Mouse (Mus musculus) spleen, postnatal 36 days (tissue): Measurements from ENCODE around the gene Slc2a9.
A peak's percentile ranks its signal among the peaks of the same experiment; 100 is the strongest.

ENCODE experiments used
- DNase-seq, 2 experiments: peaks; one replicate each; pipeline ENCODE4 v3.0.0; 2022; ENCODE audit warnings: low spot score in 2 of 2, mixed read lengths in 1 of 2

The Slc2a9 gene

DNA sequence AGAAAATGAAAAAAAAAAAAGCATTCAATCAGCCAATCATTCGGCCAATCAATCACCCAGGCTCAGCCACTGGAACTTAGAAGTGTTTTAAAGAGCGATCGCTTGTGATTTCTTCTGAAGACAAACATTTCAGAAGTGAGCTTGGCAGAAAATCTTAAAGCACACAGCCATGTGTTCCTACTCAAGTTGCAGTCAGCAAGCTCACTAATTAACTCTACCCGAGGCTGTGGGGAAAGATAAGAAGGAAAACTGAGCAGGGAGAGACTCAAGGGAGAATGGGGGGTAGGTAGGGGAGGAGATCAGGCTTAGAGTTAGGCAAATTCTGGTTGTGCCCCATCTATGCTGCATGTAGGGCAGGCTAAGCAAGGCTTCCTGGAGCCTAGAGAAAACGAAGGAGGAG, 130.6 kb downstream of the Slc2a9 start:
- DNase-seq, result no peak

DNA sequence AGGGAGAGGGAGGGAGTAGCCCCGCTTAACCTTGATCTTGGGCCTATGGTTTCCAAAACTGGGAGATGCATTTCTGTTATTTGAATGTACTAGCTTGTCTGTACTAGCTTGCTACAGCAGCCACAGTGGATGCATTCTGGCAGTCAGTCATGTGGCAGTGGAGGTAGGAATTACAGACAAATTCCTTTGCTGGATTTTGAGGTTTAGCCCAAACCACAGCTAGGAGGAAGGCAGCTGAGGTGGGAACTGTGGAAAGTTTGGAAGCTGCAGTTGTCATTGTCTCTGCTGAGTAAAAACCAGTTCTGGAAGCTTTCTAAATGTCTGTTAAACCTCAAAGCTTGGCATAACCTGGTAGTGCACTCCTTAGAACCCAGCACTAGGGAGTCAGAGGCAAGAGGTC, 131.6 kb downstream of the Slc2a9 start:
- DNase-seq, result no peak

DNA sequence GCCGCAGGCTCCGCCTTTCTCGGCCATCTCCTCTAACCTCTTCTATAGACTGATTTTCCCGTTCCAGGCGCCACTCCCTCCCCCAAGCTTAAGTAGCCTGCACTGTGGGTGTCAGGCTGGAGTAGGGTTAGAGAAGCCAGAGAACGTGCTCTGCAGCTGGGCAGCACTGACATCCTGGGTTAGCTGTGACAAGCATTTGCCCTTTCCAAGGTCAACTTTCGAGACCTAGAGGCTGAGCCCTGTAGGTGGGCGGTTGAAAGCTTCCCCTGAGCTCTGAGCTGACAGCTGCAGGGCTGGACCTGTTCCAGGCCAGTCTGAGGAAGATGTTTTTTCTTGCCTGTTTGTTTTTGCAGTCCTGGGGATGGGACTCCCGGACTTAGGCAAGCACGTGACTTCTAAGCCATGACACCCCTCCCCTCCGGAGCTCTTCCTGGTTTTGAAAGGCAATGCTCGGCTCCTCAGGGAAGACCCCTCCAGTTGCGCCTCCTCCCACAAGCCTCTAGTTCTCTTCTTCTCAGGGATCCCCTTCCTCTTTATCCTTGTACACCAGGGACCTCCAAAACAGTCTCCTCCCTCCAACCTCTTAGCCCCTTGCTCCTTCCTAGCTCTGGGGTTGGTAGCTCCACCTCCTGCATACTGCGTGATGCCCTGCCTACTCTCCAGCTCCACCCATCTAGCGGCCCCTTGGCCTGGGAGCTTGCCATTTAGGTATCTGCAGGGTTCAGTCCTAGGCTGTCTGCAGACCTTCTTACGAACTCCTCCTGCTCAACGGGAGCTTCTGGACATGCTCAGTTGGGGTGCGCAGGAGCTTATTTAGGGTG, 136.1 kb downstream of the Slc2a9 start:
- DNase-seq, result no peak

DNA sequence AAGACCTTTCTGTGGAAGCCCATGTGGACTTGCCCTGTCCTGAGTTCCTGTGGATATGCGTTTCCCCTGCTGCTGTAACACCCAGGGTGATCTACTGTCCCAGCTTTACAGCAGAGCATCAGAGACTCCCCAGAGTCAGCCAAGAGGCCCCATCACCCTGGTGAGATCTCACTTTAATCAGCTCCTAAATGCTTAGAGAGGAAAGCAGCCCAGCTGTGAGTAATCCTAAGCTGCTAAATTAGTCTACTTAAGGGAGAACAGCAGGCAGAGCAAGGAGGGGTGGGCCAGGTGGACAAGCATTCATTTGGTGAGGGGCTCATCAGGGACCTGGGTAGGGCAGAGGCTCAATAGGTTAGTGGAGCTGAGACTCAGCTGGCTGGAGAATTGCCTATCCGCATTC, 137.4 kb downstream of the Slc2a9 start:
- DNase-seq, result no peak

DNA sequence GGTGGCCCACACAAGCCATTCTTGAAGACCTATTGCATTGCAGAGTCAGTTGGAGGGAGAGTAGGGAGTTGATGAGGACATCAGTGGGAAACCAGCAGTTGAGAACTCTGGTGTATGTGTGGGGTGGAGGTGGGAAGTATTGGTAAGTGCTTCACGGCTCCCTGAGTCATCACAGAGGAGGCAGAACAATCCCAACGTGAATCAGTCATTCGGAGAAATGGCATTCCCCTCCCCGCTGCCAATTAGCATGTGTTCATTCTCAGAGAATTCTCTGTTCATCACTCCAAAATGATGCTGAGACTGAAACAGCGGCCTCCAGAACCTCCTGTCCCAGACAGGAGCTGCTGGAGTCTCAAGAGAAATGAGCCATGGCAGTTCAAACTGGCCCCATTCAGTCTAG, 138.5 kb downstream of the Slc2a9 start:
- no peak for DNase-seq

DNA sequence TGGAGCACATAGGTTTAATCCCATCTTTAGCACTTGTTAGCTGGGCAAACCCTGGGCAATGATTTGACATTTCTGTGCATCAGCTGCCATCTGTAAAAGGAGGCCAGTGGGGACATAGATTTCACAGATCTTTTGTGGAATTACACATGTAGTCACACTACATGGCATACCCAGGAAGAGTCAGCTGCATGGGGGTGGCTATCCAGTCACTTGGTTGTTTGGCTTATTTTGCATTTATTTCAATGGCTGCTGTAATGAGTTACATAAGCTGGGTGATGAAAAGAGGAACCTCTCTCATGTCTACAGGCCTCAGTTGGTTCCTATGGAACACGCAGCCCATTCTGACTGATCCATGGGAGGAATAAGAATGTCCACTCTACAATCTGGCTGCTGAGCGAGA, 143.2 kb downstream of the Slc2a9 start:
- no peak for DNase-seq

DNA sequence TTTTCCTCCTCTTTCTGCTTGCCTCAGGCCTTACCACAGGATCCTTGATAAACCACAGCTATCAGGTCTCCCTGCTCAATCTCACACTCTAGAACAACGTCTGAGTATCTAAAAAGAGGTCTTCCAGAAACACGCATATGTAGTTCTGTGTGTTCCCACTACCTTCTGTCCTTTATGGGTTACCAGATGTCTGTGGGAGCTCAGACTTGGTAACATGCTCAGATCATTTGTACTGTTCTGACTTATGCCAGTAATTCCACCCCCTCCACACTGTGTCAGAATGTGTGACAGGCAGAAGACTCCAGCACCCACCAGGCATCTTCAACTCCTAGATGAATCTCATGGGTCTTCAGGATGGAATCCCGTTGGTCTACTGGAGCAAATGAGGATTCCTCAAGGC, 146.0 kb downstream of the Slc2a9 start:
- DNase-seq, result no peak

DNA sequence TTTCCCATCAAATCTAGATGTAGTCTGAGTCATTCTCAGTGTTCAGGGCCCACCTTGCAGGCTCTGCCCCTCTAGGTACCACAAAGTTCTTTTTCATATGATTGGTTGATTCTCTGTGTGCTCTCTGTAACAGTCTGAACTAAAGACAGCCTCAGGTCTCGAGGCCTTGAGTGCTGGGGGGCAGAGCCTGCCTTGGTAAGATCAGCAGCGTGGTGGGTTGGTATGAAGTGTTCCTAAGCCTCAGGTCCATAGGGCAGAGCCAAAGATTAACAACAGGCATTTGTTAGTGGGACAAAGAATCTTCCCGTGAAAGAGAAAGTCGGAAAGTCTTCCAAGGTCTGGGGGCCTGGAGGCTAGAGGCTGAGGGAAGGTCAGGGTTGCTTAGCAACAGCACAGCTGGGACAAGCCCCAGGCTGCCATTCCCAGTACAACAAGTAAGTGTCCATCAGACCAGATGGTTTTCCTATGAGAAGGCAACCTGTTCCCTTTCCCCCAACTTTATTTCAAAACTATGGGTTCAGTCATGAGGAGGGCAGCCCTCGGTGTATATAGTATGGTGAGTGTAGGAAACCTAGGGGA, 152.5 kb downstream of the Slc2a9 start:
- no peak for DNase-seq

DNA sequence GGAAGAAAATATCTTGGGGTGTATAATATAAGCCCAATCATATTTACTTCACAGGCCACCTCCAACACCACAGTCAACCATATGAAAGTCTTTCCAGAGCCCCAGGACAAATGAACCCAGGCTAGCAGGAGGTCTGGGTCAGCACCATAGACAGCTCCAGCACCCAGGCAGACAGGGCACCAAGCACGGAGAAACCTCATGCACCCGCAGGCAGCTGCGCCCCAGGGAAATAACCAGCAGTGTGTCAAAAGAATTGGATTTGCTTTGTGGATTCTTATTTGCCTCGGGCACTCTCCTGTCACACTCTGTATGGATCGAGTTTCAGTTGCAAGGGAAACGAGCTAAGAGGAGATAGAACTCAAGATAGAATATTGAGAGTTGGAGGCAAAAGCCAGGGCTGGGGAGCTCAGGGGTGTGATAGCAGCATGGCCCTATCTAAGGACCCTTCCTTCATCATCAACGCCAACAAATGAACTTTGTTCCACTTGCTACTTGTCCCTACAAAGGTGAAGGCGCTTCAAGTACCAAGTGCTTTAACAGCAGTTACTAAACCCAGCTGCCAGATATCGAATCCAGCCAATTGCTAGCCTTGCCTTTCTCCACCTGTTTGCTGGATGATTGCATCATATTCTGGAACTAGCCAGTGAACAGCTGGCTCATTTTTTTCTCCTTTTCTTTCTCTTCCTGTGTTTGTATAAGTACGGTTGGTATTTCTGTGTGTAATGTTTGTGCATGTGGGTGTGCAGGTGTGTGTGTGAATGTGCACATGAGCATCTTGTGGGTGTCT, 156.1 kb downstream of the Slc2a9 start:
- DNase-seq, result no peak

DNA sequence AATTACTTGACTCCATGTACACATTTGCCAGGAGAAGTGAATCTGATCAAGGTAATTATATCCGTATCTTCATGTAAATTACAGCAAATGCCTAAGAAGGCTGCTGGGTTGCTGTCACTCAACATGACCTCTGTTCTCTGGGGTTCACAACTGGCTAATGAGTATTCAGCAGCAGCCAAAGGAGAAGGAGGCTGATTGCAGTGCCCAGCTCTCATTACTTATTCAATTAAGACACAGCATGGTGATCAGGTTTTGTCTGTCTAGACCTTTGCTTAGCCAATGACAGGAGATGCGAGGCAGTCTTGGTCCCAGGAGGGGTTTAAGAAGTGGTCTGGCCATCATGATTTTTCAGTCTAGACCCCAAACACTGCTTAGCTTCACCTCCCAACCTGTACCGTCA, 159.8 kb downstream of the Slc2a9 start:
- no peak for DNase-seq

DNA sequence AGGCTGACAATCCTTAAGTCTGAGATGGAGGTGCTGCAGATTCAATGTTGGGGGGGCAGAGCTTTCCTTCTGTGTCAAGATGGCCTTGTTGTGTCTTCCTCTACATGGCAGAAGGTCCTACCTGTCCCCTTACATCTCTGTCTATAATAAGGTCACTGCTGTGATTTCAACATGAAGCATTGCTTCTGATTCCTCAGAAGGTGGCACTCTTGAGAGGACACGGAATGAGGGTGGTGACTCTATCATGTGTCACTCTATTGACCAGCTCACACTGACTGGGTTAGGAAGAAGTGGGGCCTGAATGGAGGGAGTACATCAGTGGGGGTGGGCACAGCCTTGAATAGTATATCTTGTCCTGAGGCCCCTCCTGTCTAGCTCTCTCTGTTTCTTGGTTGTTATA, 168.4 kb downstream of the Slc2a9 start:
- DNase-seq, result no peak

DNA sequence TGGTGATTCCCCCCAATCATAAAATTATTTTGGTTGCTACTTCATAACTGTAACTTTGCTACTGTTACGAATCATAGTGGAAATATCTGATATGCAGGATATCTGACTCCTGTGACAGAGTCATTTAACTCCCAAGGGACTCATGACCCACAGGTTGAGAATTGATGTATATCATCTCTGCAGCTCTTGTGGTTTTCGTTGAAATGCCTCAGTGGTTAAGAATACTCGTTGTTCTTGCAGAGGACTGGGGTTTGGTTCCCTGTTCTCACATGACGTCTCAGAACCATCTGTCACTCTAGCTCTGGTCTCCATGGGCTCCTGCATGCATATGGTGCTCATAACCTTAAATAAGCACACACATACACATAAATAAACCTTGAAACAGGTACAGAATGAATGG, 169.6 kb downstream of the Slc2a9 start:
- peak; percentile 13 to 15 for DNase-seq

DNA sequence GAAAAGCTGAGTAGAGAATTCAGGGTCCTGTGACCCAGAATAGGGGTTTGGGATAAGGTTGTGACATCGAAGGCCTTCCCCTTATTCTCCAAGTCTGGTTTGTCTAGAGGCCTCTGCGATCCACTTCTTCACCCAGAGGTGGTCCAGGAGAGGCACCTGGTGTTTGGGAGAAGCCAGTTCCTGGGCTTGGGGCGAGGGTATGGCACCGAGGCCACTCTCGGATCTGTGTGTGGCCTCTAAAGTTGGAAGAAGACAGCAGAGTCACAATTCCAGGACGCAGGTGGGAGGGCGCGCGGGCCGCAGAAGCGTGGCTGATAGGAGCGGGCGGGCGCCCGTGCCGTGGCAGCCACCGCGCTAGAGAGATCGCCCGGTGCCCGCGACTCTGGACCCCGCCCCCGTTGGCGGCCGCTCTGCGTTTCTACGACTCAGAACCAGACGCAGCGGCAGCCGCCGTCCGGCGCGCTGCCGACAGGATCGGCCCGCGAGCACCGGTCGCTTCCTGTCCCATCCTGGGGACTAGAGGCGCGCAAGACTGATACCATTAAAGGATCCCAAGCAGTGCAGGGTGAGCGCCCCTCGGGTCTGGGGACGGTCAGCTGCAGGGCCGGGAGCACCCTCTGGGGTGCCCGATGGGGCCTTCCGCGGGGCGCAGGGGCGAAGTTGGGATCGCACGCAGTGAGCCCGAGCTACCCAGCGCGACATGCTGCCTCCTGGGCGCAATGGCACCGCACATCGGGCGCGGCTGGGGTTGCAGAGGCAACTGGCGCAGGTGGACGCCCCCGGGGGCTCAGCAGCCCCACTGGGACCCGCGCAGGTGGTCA, 183.8 kb downstream of the Slc2a9 start, which contains the start of gene Drd5:
TSS of gene Drd5 (plus strand) at position 402 of the 821 bp plus-strand sequence.
- DNase-seq, result no peak

DNA sequence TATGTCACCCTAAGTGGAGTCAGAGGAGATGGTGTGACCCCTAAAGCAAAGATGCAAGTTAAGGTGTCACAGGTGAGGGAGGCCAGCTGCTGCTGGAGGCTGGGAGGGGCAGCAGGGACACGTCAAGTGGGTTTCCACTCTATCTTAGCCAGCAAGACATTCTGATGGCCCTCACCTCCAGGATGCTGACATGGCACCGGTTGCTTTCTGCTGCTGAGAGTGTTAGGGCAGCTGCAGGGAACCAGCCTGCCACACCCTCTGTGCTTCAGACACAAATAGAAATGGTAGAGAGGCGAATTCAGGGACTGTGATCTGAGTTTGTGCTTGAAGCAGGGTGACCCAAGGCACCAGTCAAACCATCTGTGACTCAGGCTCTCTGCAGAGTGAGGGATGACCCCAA, 193.1 kb downstream of the Slc2a9 start:
- no peak for DNase-seq

DNA sequence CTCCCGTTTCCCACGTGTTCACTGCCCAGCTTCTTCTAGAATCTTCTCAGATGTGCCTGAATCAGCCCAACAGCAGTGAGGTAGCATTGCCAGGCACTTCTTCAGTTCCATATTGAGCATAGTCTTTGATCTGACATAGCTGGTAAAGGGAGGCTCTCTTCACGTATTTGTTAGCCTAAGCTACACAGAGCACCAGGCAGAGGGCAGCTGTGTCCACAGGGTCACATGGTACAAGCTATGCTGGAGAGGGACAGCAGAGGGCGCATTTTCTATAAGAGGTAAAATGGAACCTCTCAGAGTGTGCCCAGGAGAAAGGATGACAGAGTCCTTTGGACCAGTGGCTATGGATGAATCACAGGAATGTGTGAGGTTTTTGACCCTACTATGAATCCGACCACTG, 194.1 kb downstream of the Slc2a9 start:
- DNase-seq, result peak; percentile 34 to 42

DNA sequence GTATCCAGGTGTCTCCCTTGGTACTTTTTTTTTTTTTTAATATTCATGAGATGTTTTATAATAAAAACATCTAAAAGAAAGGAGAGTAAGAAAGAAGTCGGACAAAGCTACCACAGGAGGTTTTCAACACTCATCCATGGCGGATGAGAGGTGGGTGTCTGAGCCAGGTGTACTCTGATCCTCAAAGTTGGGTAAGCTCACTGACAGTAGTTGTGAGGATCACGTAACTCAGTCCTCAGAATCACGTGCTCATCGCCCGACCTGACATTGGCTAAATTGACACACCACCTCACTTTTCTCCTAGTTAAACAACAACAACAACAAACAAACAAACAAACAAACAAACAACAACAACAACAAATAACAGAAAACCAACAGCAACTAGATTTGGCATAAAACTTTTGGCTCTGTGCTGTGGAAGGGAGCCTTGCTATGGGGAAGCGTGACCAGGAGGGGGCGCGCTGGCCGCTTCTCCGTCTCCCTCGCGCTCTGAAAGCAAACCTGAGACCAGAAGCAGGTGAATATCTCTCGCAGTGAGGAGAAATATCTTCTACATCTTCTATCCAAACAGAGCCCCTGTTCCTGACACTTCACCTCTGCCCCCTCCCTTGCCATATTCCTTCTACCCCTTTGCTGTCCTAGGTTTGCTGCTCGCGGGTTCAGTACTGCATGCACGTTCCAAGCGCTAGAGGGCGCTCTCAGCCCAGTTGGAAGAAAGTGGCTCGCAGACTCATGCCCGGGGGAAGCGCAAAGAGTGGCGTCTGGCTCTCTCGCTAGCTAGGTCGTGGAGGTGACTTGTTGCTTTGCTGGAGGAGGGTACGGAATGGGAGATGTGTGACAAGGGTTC, 195.5 kb downstream of the Slc2a9 start:
- DNase-seq, result peak; percentile 73 to 75

DNA sequence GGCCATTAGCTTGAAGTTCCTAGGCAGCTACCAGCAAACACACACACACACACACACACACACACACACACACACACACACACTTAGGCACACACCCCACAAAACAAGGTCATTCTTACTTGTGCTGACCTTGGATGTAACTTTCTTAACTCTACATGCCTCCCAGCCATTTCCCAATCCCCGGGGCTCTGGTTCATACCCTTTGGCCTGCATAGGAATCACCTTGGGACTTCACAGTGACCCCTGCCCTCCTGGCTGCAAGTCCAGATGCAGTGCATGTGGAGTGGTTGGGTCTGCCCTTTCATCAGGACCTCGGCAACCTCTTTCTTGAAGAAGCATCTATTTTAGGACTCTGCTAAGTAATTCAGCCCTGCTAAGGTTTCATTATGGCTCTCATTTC, 197.7 kb downstream of the Slc2a9 start:
- DNase-seq, result no peak

DNA sequence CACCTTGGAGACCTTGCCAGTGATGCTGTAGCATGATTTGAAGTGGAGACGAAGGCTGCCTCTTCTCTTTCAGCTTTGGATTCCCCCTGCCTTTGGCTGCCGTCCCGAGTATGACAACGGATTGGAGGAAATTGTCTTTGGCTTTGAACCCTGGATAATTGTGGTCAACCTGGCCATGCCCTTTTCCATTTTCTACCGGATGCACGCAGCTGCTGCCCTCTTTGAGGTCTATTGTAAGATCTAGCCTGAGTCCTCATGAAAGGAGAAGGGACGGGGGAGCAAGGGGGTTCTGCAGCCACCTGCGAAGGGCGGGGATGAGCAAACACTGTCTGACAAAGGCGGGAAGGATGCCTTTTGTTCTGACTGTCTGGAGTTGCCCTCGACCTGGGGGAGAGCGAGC, 200.3 kb downstream of the Slc2a9 start:
- no peak for DNase-seq

DNA sequence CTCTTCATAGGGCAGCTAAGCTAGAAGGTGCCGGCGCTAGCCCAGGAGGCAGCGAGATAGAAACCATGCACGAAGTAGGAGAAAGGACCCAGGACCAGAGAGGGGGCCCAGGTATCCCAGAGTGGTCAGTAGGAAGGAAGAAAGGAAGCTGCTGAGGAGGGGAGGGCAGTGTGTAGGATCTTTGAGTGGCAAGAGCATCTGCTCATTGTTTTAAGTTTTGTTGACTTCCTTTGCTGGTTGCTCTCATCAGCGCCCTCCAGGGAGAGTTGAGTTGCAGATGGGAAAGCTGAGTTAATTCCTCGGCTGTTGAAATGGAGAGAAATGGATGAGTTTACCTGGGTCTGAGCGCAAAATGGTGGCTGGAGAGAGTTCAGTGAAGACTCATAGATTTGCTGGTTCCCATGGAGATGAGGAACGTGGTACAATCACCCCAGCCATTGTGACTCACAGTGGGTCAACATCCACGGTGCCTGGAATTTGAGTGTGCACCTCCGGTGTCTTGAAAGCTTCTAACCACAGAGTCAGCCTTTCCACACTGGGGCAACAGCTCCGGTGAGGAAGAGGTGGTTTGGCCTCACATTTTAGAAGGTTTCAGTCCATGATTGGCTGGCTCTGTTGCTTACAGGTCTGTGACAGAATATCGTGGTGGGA, 201.1 kb downstream of the Slc2a9 start:
- DNase-seq, result no peak
